Mouse (Mus musculus): ENCODE data around the gene Rbfox1.

GRCm38 (mm10) chr16:7036988-7037387 is 1151.8 kb downstream of the Rbfox1 start:
- TF ChIP-seq EP300 (optimal IDR thresholded peaks at IDR 0.05) = no peak
- TF ChIP-seq CTCF (IDR thresholded peaks at IDR 0.05; ENCODE audit: low read depth) = no peak
